Mouse (Mus musculus) myocyte (in vitro differentiated cells): ENCODE results near the gene Nell1. TPM values are rescaled to one million over a fixed set of nuclear protein-coding genes. Genes with fewer than 3 reads are reported as not detected.

Experiments used
- H3K27me3 ChIP-seq: one replicate; pipeline ENCODE4 v1.6.1; 2011; ENCODE audit not compliant: control insufficient read depth, insufficient read depth, insufficient read length
- H3K36me3 ChIP-seq: one replicate; pipeline ENCODE4 v1.6.1; 2011; ENCODE audit not compliant: control insufficient read depth, insufficient read depth
- H3K4me2 ChIP-seq: one replicate; pipeline ENCODE4 v1.6.1; 2011; ENCODE audit warnings: low read depth, control low read depth
- H3K4me3 ChIP-seq: one replicate; pipeline ENCODE4 v1.5.1; 2011; ENCODE audit warnings: mild to moderate bottlenecking, control low read depth, moderate library complexity
- H3K79me2 ChIP-seq: one replicate; pipeline ENCODE4 v1.6.1; 2011; ENCODE audit not compliant: control insufficient read depth, insufficient read depth
- H3ac ChIP-seq: one replicate; pipeline ENCODE4 v1.6.1; 2011; ENCODE audit not compliant: control insufficient read depth, insufficient read length
- CEBPB ChIP-seq: IDR thresholded peaks from 2 replicates; pipeline ENCODE4 v1.6.1; 2011; ENCODE audit warnings: mild to moderate bottlenecking, moderate library complexity; ENCODE audit not compliant: poor library complexity, insufficient read depth, severe bottlenecking
- E2F4 ChIP-seq: IDR thresholded peaks from one replicate; pipeline ENCODE4 v1.6.1; 2011; ENCODE audit warnings: mild to moderate bottlenecking, control low read depth, moderate library complexity; ENCODE audit not compliant: insufficient read depth
- MAX ChIP-seq: IDR thresholded peaks from one replicate; pipeline ENCODE4 v1.6.1; 2011; ENCODE audit warnings: low read depth, mild to moderate bottlenecking, control low read depth
- MYOD1 ChIP-seq, 3 experiments: IDR thresholded peaks; one replicate each; pipeline ENCODE4 v1.6.1; 2011; ENCODE audit warnings: control low read depth in 2 of 3, low read depth in 2 of 3, mild to moderate bottlenecking in 2 of 3, moderate library complexity in 1 of 3; ENCODE audit not compliant: insufficient read length in 2 of 3, control insufficient read depth in 1 of 3
- MYOG ChIP-seq, 3 experiments: IDR thresholded peaks; one replicate each; pipeline ENCODE4 v1.6.1; 2011; ENCODE audit warnings: control low read depth in 2 of 3, low read depth in 2 of 3, mild to moderate bottlenecking in 2 of 3; ENCODE audit not compliant: insufficient read length in 2 of 3, control insufficient read depth in 1 of 3, insufficient read depth in 1 of 3
- POLR2A ChIP-seq: IDR thresholded peaks from one replicate; pipeline ENCODE4 v1.6.1; 2011; ENCODE audit warnings: low read depth, mild to moderate bottlenecking, control low read depth, moderate library complexity; ENCODE audit not compliant: insufficient read length
- POLR2AphosphoS2 ChIP-seq: IDR thresholded peaks from one replicate; pipeline ENCODE4 v1.6.1; 2011; ENCODE audit warnings: low read depth, control low read depth; ENCODE audit not compliant: insufficient read length
- REST ChIP-seq: IDR thresholded peaks from one replicate; pipeline ENCODE4 v1.6.1; 2011; ENCODE audit warnings: mild to moderate bottlenecking, control low read depth, moderate library complexity; ENCODE audit not compliant: insufficient read depth, insufficient read length
- SRF ChIP-seq: IDR thresholded peaks from one replicate; pipeline ENCODE4 v1.6.1; 2011; ENCODE audit warnings: low read depth; ENCODE audit not compliant: control insufficient read depth, insufficient read length
- TCF12 ChIP-seq: IDR thresholded peaks from one replicate; pipeline ENCODE4 v1.6.1; 2011; ENCODE audit warnings: mild to moderate bottlenecking, control low read depth; ENCODE audit not compliant: poor library complexity, insufficient read depth, severe bottlenecking
- TCF3 ChIP-seq: IDR thresholded peaks from one replicate; pipeline ENCODE4 v1.6.1; 2011; ENCODE audit warnings: low read depth, control low read depth; ENCODE audit not compliant: insufficient read length
- USF1 ChIP-seq: IDR thresholded peaks from one replicate; pipeline ENCODE4 v1.6.1; 2011; ENCODE audit warnings: low read depth, mild to moderate bottlenecking, control low read depth, moderate library complexity
- polyA plus RNA-seq: library from polyadenylated mRNA; unstranded; fragments of >200 nt; fragmentation: generic; extraction: Trizol; gene quantifications from one replicate; pipeline ENCODE4 v1.2.1, GENCODE M21; 2012; ENCODE audit warnings: missing spikeins

Nell1 gene
- polyA plus RNA-seq, 1 experiment, result not detected

GRCm38 (mm10) chr7:49957142-49957541 is 17.5 kb upstream of the Nell1 start:
- Histone ChIP-seq H3K27me3 (peaks cover 19% of the 10 kb centered on the region), H3K79me2 (no peaks in the 10 kb centered on the region), H3K36me3 (no peaks in the 10 kb centered on the region), H3ac (no peak overlapping the region), H3K4me2 (no peak overlapping the region), H3K4me3 (no peak overlapping the region)
- TF ChIP-seq MAX, result no peak
- no peak for TF ChIP-seq TCF12
- TF ChIP-seq TCF3, result no peak
- no peak for TF ChIP-seq POLR2A

GRCm38 (mm10) chr7:49963764-49964163 is 10.9 kb upstream of the Nell1 start:
- no peak for TF ChIP-seq MYOD1 (IDR thresholded peaks at IDR 0.05; ENCODE audit: control insufficient read depth in 1 of 3, insufficient read length in 2 of 3, low read depth in 2 of 3)
- no peak for TF ChIP-seq TCF3
- no peak for TF ChIP-seq MAX
- no peak for TF ChIP-seq POLR2A
- no peak for TF ChIP-seq E2F4
- TF ChIP-seq USF1, result no peak
- no peak for TF ChIP-seq SRF
- no peak for TF ChIP-seq POLR2AphosphoS2
- no peak for TF ChIP-seq REST
- no peak for TF ChIP-seq TCF12
- TF ChIP-seq MYOG (IDR thresholded peaks at IDR 0.05; ENCODE audit: control insufficient read depth in 1 of 3, insufficient read depth in 1 of 3, insufficient read length in 2 of 3, low read depth in 2 of 3), result no peak
- Histone ChIP-seq H3ac (no peak overlapping the region), H3K4me3 (no peak overlapping the region), H3K79me2 (no peaks in the 10 kb centered on the region), H3K4me2 (no peak overlapping the region), H3K36me3 (no peaks in the 10 kb centered on the region), H3K27me3 (peaks cover 19% of the 10 kb centered on the region)

- H3K4me3 ChIP-seq, result no peak overlapping the region
- H3K27me3 ChIP-seq, result peaks cover 11% of the 10 kb centered on the region
- TF ChIP-seq CEBPB (no peak), TCF3 (no peak), POLR2A (no peak), REST (no peak), MYOD1 (IDR thresholded peaks at IDR 0.05; ENCODE audit: control insufficient read depth in 1 of 3, insufficient read length in 2 of 3, low read depth in 2 of 3) (no peak), MAX (no peak), TCF12 (no peak), USF1 (no peak), MYOG (IDR thresholded peaks at IDR 0.05; ENCODE audit: control insufficient read depth in 1 of 3, insufficient read depth in 1 of 3, insufficient read length in 2 of 3, low read depth in 2 of 3) (no peak), E2F4 (no peak), POLR2AphosphoS2 (no peak), SRF (no peak)
- no peaks in the 10 kb centered on the region for H3K36me3 ChIP-seq
- H3ac ChIP-seq, result no peak overlapping the region
- H3K79me2 ChIP-seq, result no peaks in the 10 kb centered on the region
- H3K4me2 ChIP-seq, result no peak overlapping the region
Measured at GRCm38 (mm10) chr7:49969516-49969915, 5.1 kb upstream of the Nell1 start.

GRCm38 (mm10) chr7:49975441-49976121 is 917 bp downstream of the Nell1 start:
- Histone ChIP-seq H3K4me3 (no peak overlapping the region), H3K27me3 (peaks cover 34% of the 10 kb centered on the region), H3K36me3 (no peaks in the 10 kb centered on the region), H3K4me2 (no peak overlapping the region), H3K79me2 (no peaks in the 10 kb centered on the region), H3ac (no peak overlapping the region)
- TF ChIP-seq MYOD1 (IDR thresholded peaks at IDR 0.05; ENCODE audit: control insufficient read depth in 1 of 3, insufficient read length in 2 of 3, low read depth in 2 of 3) (no peak), USF1 (no peak), CEBPB (no peak), MAX (no peak), POLR2AphosphoS2 (no peak)

- Histone ChIP-seq H3K4me3 (no peak overlapping the region), H3K27me3 (peaks cover 1% of the 10 kb centered on the region)
Measured at GRCm38 (mm10) chr7:49981511-49982227, 7.0 kb downstream of the Nell1 start.

More at GRCm38 (mm10) chr7:49981511-49982227, 7.0 kb downstream of the Nell1 start:
- no peak overlapping the region for H3K4me2 ChIP-seq
- H3K36me3 ChIP-seq, result no peaks in the 10 kb centered on the region
- no peak for TF ChIP-seq POLR2A
- TF ChIP-seq TCF12, result no peak
- no peak for TF ChIP-seq MYOG (IDR thresholded peaks at IDR 0.05; ENCODE audit: control insufficient read depth in 1 of 3, insufficient read depth in 1 of 3, insufficient read length in 2 of 3, low read depth in 2 of 3)
- TF ChIP-seq POLR2AphosphoS2, result no peak
- no peak for TF ChIP-seq SRF
- no peak for TF ChIP-seq REST
- no peak for TF ChIP-seq TCF3
- no peak for TF ChIP-seq MAX
- no peak for TF ChIP-seq CEBPB
- no peak for TF ChIP-seq MYOD1 (IDR thresholded peaks at IDR 0.05; ENCODE audit: control insufficient read depth in 1 of 3, insufficient read length in 2 of 3, low read depth in 2 of 3)
- TF ChIP-seq USF1, result no peak
- no peaks in the 10 kb centered on the region for H3K79me2 ChIP-seq
- H3ac ChIP-seq, result no peak overlapping the region
